Mouse (Mus musculus) left cerebral cortex, postnatal 14 days (tissue): Measurements from ENCODE around the gene Timm8a1. TPM values are rescaled to one million over a fixed set of nuclear protein-coding genes. Genes with fewer than 3 reads are reported as not detected.

Source experiments
- DNase-seq, 2 experiments: peaks; one replicate each; pipeline ENCODE4 v3.0.0; 2021 to 2022; ENCODE audit warnings: low spot score in 2 of 2, mixed read lengths in 1 of 2
- intact Hi-C: fragments of 180-260 bp; cut with DNase I; formaldehyde crosslinking; loops from one replicate; pipeline ENCODE4 v1.15.1; 2025
- long read RNA-seq, 2 experiments: library from polyadenylated mRNA; stranded (forward); transcript quantifications; one replicate each; pipeline ENCODE4 v2.0.0; 2021
- total RNA-seq, 2 experiments: library from RNA; stranded (reverse); gene quantifications; 2 replicates each; pipeline ENCODE4 v1.2.3; 2021

Gene Timm8a1
- 10 to 100 TPM; 23.5 to 25.3 TPM for total RNA-seq
- long read RNA-seq, experiment 1, transcript Timm8a1-201 (2 exons, 1,421 nt), result major isoform, 32 of 33 reads
- long read RNA-seq, experiment 1, partial matches to known transcripts, result 0 of 33 reads
- long read RNA-seq, experiment 1, other reads (novel, unspliced or antisense), result 1 of 33 reads
- long read RNA-seq, experiment 2, transcript Timm8a1-201 (2 exons, 1,421 nt), result major isoform, 31 of 32 reads
- long read RNA-seq, experiment 2, partial matches to known transcripts, result 1 of 32 reads
- long read RNA-seq, experiment 2, other reads (novel, unspliced or antisense), result 0 of 32 reads

- intact Hi-C loops, result no loop called here
- peak; percentile 13 to 43 for DNase-seq
Observed at GRCm38 (mm10) chrX:134541145-134541954, at the start of gene Timm8a1. Timm8a1 (minus strand) TSS chrX:134541865.

- no peak for DNase-seq
- intact Hi-C loops, result no loop called here
Observed at GRCm38 (mm10) chrX:134589836-134590235, 48.2 kb upstream of the Timm8a1 start.

- intact Hi-C loops, result no loop called here
- DNase-seq, result no peak
Observed at GRCm38 (mm10) chrX:134588997-134589396, 47.3 kb upstream of the Timm8a1 start.

- DNase-seq, result no peak
- intact Hi-C loops, result no loop called here
Observed at GRCm38 (mm10) chrX:134588261-134588660, 46.6 kb upstream of the Timm8a1 start.

- intact Hi-C loops, result no loop called here
Observed at GRCm38 (mm10) chrX:134586447-134586846, 44.8 kb upstream of the Timm8a1 start.

GRCm38 (mm10) chrX:134585103-134586002 is 43.7 kb upstream of the Timm8a1 start, which contains the start of gene Rpl36a:
Rpl36a (plus strand) TSS chrX:134585654.
- peak; percentile 91 to 94 for DNase-seq
- intact Hi-C loops, result no loop called here

More at GRCm38 (mm10) chrX:134586447-134586846, 44.8 kb upstream of the Timm8a1 start:
- DNase-seq, result no peak

GRCm38 (mm10) chrX:134582888-134583669 is 41.4 kb upstream of the Timm8a1 start, which contains the start of gene Btk:
Btk (minus strand) TSS chrX:134583570.
- DNase-seq, result no peak
- intact Hi-C loops, result no loop called here

GRCm38 (mm10) chrX:134582270-134582669 is 40.6 kb upstream of the Timm8a1 start:
- DNase-seq, result no peak
- intact Hi-C loops, result no loop called here

- DNase-seq, result no peak
- intact Hi-C loops, result no loop called here
Observed at GRCm38 (mm10) chrX:134580528-134581305, 39.1 kb upstream of the Timm8a1 start.

- intact Hi-C loops, result no loop called here
- no peak for DNase-seq
Observed at GRCm38 (mm10) chrX:134577896-134578295, 36.2 kb upstream of the Timm8a1 start.

- no peak for DNase-seq
- intact Hi-C loops, result no loop called here
Observed at GRCm38 (mm10) chrX:134566536-134567222, 25.0 kb upstream of the Timm8a1 start.

- intact Hi-C loops, result no loop called here
- DNase-seq, result no peak
Observed at GRCm38 (mm10) chrX:134564326-134564725, 22.7 kb upstream of the Timm8a1 start.

GRCm38 (mm10) chrX:134554425-134554824 is 12.8 kb upstream of the Timm8a1 start:
- no peak for DNase-seq
- intact Hi-C loops, result no loop called here

GRCm38 (mm10) chrX:134553326-134553725 is 11.7 kb upstream of the Timm8a1 start:
- DNase-seq, result no peak
- intact Hi-C loops, result no loop called here

GRCm38 (mm10) chrX:134550903-134551302 is 9.2 kb upstream of the Timm8a1 start:
- DNase-seq, result peak; percentile 54 to 74
- intact Hi-C loops, result no loop called here

- no peak for DNase-seq
- intact Hi-C loops, result no loop called here
Observed at GRCm38 (mm10) chrX:134547330-134547729, 5.7 kb upstream of the Timm8a1 start.

- no peak for DNase-seq
- intact Hi-C loops, result no loop called here
Observed at GRCm38 (mm10) chrX:134541955-134542308, 267 bp upstream of the Timm8a1 start.
